Comparison of ENCODE assay signal across 24 mouse cellular contexts in genomic region chr11:119636371-119636883, GRCm38 (mm10).
"Had no signal": no experiment of that assay in that cellular context is flagged by ENCODE, and none has a peak within 500 bp of the region (broad histone marks: within the 10 kb centered on the region; RNA-seq: fewer than 3 reads in every experiment).

No protein-coding gene starts in this region.

- H3K27me3 ChIP-seq: kidney, embryonic 15.5 days; limb, embryonic 12.5 days; limb, embryonic 15.5 days; neural tube, embryonic 12.5 days; neural tube, embryonic 15.5 days had no signal

- ATAC-seq: liver, postnatal 0 days; lung, postnatal 0 days had no signal

- H3K9me3 ChIP-seq: kidney, embryonic 15.5 days; limb, embryonic 12.5 days; limb, embryonic 15.5 days; neural tube, embryonic 12.5 days; neural tube, embryonic 15.5 days had no signal

- H3K9ac ChIP-seq: kidney, embryonic 15.5 days; limb, embryonic 12.5 days; limb, embryonic 15.5 days; liver, embryonic 14.5 days; liver, postnatal 0 days; lung, embryonic 14.5 days; neural tube, embryonic 12.5 days; neural tube, embryonic 15.5 days had no signal

- DNase-seq: kidney, adult 8-10 months; kidney, postnatal 14 days; kidney, postnatal 4 days; layer of hippocampus, postnatal 36 days; liver, postnatal 0 days; lung, embryonic 14.5 days; midbrain, embryonic 14.5 days; right cerebral cortex, adult 18-20 months; right cerebral cortex, postnatal 14 days; right cerebral cortex, postnatal 4 days; thymus, adult 2 months; thymus, postnatal 14 days; thymus, postnatal 4 days had no signal

- H3K4me3 ChIP-seq: kidney, embryonic 15.5 days; left cerebral cortex, adult 2 months; limb, embryonic 12.5 days; limb, embryonic 15.5 days; neural tube, embryonic 12.5 days; neural tube, embryonic 15.5 days had no signal

- H3K4me2 ChIP-seq: kidney, embryonic 15.5 days; limb, embryonic 12.5 days; limb, embryonic 15.5 days; liver, embryonic 11.5 days; lung, embryonic 14.5 days; neural tube, embryonic 12.5 days; neural tube, embryonic 15.5 days had no signal

- H3K27ac ChIP-seq: left cerebral cortex, adult 2 months; limb, embryonic 15.5 days; liver, embryonic 14.5 days; macrophage; neural tube, embryonic 12.5 days; neural tube, embryonic 15.5 days; stomach, postnatal 0 days had no signal

- H3K36me3 ChIP-seq: kidney, embryonic 15.5 days; limb, embryonic 12.5 days; limb, embryonic 15.5 days; neural tube, embryonic 12.5 days; neural tube, embryonic 15.5 days had no signal
